9 mouse cellular contexts compared by ENCODE assay signal in genomic region chr12:69500600-69501345, GRCm38 (mm10).
A peak's percentile ranks its signal among the peaks of the same experiment; 100 is the strongest.
DNase-seq lines count a peak whose midpoint lies in the region; ATAC-seq and TF ChIP-seq lines count a peak whose summit lies in the region.
"Had no signal": no experiment of that assay in that cellular context is flagged by ENCODE, and none has a peak within 500 bp of the region (broad histone marks: within the 10 kb centered on the region; RNA-seq: fewer than 3 reads in every experiment).

No protein-coding gene starts in this region.

- intact Hi-C loops in heart, postnatal 14 days (cut with DNase I), result loop anchor here (2.0 to 5.0 kb wide), 2 partner anchors 38 to 54 kb away; no protein-coding TSS in a partner anchor

- no peak for ATAC-seq in hindbrain, postnatal 0 days
- peak; percentile 40; the same call in 1 of the 2 replicates for ATAC-seq in embryonic facial prominence, embryonic 15.5 days (ENCODE audit: insufficient number of reproducible peaks, low FRiP score, low TSS enrichment, low read depth)
- no peak for ATAC-seq in liver, postnatal 0 days
- no peak for ATAC-seq in stomach, postnatal 0 days (ENCODE audit: low FRiP score, low TSS enrichment)

- H3K9me3 ChIP-seq in hindbrain, postnatal 0 days (ENCODE audit: low read length), result no peaks in the 10 kb centered on the region
- no peaks in the 10 kb centered on the region for H3K9me3 ChIP-seq in hindbrain, embryonic 10.5 days
- H3K9me3 ChIP-seq in embryonic facial prominence, embryonic 15.5 days (replicated peaks), result no peaks in the 10 kb centered on the region
- no peaks in the 10 kb centered on the region for H3K9me3 ChIP-seq in liver, postnatal 0 days (ENCODE audit: low read length)
- H3K9me3 ChIP-seq in stomach, postnatal 0 days (ENCODE audit: control insufficient read depth, low read length), result no peaks in the 10 kb centered on the region
- H3K9me3 ChIP-seq: liver, embryonic 13.5 days had no signal

- no peak for TF ChIP-seq EP300 in liver, postnatal 0 days (IDR thresholded peaks at IDR 0.05; ENCODE audit: low read depth)
- TF ChIP-seq EP300 in stomach, postnatal 0 days (optimal IDR thresholded peaks at IDR 0.05), result no peak

- H3K36me3 ChIP-seq in hindbrain, postnatal 0 days (ENCODE audit: insufficient read depth, low read length), result no peaks in the 10 kb centered on the region
- H3K36me3 ChIP-seq in hindbrain, embryonic 10.5 days, result no peaks in the 10 kb centered on the region
- H3K36me3 ChIP-seq in embryonic facial prominence, embryonic 15.5 days, result no peaks in the 10 kb centered on the region
- no peaks in the 10 kb centered on the region for H3K36me3 ChIP-seq in liver, postnatal 0 days (replicated peaks; ENCODE audit: insufficient read depth, low read length)
- H3K36me3 ChIP-seq in stomach, postnatal 0 days (ENCODE audit: control insufficient read depth, insufficient read depth, low read length), result no peaks in the 10 kb centered on the region
- H3K36me3 ChIP-seq: liver, embryonic 13.5 days had no signal

- WGBS in hindbrain, postnatal 0 days, result 55% methylated on average over 15 of the region's 15 CpGs
- 74% methylated on average over 15 of the region's 15 CpGs for WGBS in hindbrain, embryonic 10.5 days
- WGBS in embryonic facial prominence, embryonic 15.5 days, result 37% methylated on average over 15 of the region's 15 CpGs
- 54% methylated on average over 15 of the region's 15 CpGs for WGBS in liver, postnatal 0 days (ENCODE audit: insufficient replicate concordance)
- 56% methylated on average over 15 of the region's 15 CpGs for WGBS in stomach, postnatal 0 days

- no peak overlapping the region for H3K9ac ChIP-seq in hindbrain, postnatal 0 days (replicated peaks; ENCODE audit: low read length)
- no peak overlapping the region for H3K9ac ChIP-seq in embryonic facial prominence, embryonic 15.5 days
- no peak overlapping the region for H3K9ac ChIP-seq in liver, postnatal 0 days (replicated peaks)
- H3K9ac ChIP-seq in stomach, postnatal 0 days (ENCODE audit: low read length), result no peak overlapping the region
- H3K9ac ChIP-seq: liver, embryonic 13.5 days had no signal

- H3K4me2 ChIP-seq in hindbrain, postnatal 0 days (ENCODE audit: low read depth, low read length), result no peak overlapping the region
- H3K4me2 ChIP-seq in embryonic facial prominence, embryonic 15.5 days (replicated peaks), result no peak overlapping the region
- no peak overlapping the region for H3K4me2 ChIP-seq in liver, postnatal 0 days (ENCODE audit: low read depth, low read length)
- H3K4me2 ChIP-seq in stomach, postnatal 0 days (replicated peaks; ENCODE audit: low read depth), result no peak overlapping the region
- H3K4me2 ChIP-seq: liver, embryonic 13.5 days had no signal

- no peak for DNase-seq in hindbrain, postnatal 0 days (ENCODE audit: low spot score)
- no peak for DNase-seq in hindbrain, embryonic 10.5 days (ENCODE audit: low spot score)
- DNase-seq in B cell, adult 2 months, result peak; percentile 40 to 50
- peak; percentile 74 to 76 for DNase-seq in heart, postnatal 14 days
- no peak for DNase-seq in liver, postnatal 0 days
- no peak for DNase-seq in stomach, postnatal 0 days (ENCODE audit: low spot score)
- no peak for DNase-seq in yolk sac, embryonic 10.5 days (ENCODE audit: low spot score)
- DNase-seq: liver, embryonic 13.5 days had no signal

- H3K27ac ChIP-seq in hindbrain, postnatal 0 days, result peak overlapping the region; percentile 83; the same call in 1 of the 2 replicates
- no peak overlapping the region; the same call in 1 of the 2 replicates for H3K27ac ChIP-seq in hindbrain, embryonic 10.5 days
- H3K27ac ChIP-seq in embryonic facial prominence, embryonic 15.5 days (replicated peaks), result peak overlapping the region; percentile 92
- H3K27ac ChIP-seq in liver, postnatal 0 days (ENCODE audit: low read depth), result peak overlapping the region; percentile 91
- H3K27ac ChIP-seq in stomach, postnatal 0 days (replicated peaks), result peak overlapping the region; percentile 92

- H3K27me3 ChIP-seq in hindbrain, postnatal 0 days (ENCODE audit: insufficient read depth, low read length), result no peaks in the 10 kb centered on the region
- H3K27me3 ChIP-seq in hindbrain, embryonic 10.5 days (ENCODE audit: insufficient read depth, poor library complexity, severe bottlenecking), result peaks cover 28% of the 10 kb centered on the region
- H3K27me3 ChIP-seq in embryonic facial prominence, embryonic 15.5 days, result no peaks in the 10 kb centered on the region
- H3K27me3 ChIP-seq in liver, postnatal 0 days (ENCODE audit: insufficient read depth, low read length), result no peaks in the 10 kb centered on the region
- no peaks in the 10 kb centered on the region for H3K27me3 ChIP-seq in stomach, postnatal 0 days (ENCODE audit: control insufficient read depth, insufficient read depth, low read length)
- H3K27me3 ChIP-seq: liver, embryonic 13.5 days had no signal

- no peak overlapping the region for H3K4me3 ChIP-seq in hindbrain, postnatal 0 days (ENCODE audit: low read length)
- no peak overlapping the region for H3K4me3 ChIP-seq in hindbrain, embryonic 10.5 days
- H3K4me3 ChIP-seq in embryonic facial prominence, embryonic 15.5 days (replicated peaks), result no peak overlapping the region
- no peak overlapping the region for H3K4me3 ChIP-seq in liver, postnatal 0 days (ENCODE audit: low read depth, low read length)
- no peak overlapping the region for H3K4me3 ChIP-seq in stomach, postnatal 0 days (ENCODE audit: low read depth, low read length)
- H3K4me3 ChIP-seq: liver, embryonic 13.5 days had no signal

- TF ChIP-seq CTCF in hindbrain, postnatal 0 days (IDR thresholded peaks at IDR 0.05; ENCODE audit: low read depth), result no peak
- no peak for TF ChIP-seq CTCF in liver, postnatal 0 days (IDR thresholded peaks at IDR 0.05; ENCODE audit: low read depth)
- TF ChIP-seq CTCF in stomach, postnatal 0 days (IDR thresholded peaks at IDR 0.05; ENCODE audit: low read depth), result no peak

- peaks cover 22% of the 10 kb centered on the region for H3K4me1 ChIP-seq in hindbrain, postnatal 0 days (ENCODE audit: insufficient read depth, low read length)
- H3K4me1 ChIP-seq in hindbrain, embryonic 10.5 days (replicated peaks), result peaks cover 21% of the 10 kb centered on the region
- peaks cover 57% of the 10 kb centered on the region for H3K4me1 ChIP-seq in embryonic facial prominence, embryonic 15.5 days
- H3K4me1 ChIP-seq in liver, postnatal 0 days (ENCODE audit: insufficient read depth), result peaks cover 16% of the 10 kb centered on the region
- 0 out of 2 replicates have a peak, but pooled peaks cover 8% of the 10 kb centered on the region for H3K4me1 ChIP-seq in stomach, postnatal 0 days (replicated peaks; ENCODE audit: control insufficient read depth, insufficient read depth)

Comparison
In these comparisons a context has a peak if more than half of its experiments do, and no peak if none do; other contexts are left out.
1. DNase-seq: peak in B cell, adult 2 months (2 of 2) and heart, postnatal 14 days (2 of 2); none in hindbrain, postnatal 0 days (single experiment), hindbrain, embryonic 10.5 days (single experiment), liver, postnatal 0 days (single experiment), stomach, postnatal 0 days (single experiment) and yolk sac, embryonic 10.5 days (single experiment).